Mouse (Mus musculus) liver, embryonic 13.5 days (tissue): ENCODE results near the gene Abhd11. TPM values are rescaled to one million over a fixed set of nuclear protein-coding genes. Genes with fewer than 3 reads are reported as not detected.
"Not testable (repeated sequence)": the region's sequence is repeated elsewhere in the genome, so short reads cannot be mapped to it uniquely, and the experiment has no call there.

Experiments used
- ATAC-seq: fragments of 200-750 bp; cut with Nextera tagmentation; 2 replicates; pipeline ENCODE4 v1.8.0; 2017; ENCODE audit warnings: low read depth, mild to moderate bottlenecking, moderate number of reproducible peaks, moderate library complexity
- DNase-seq: peaks from one replicate; pipeline ENCODE4 v3.0.0; 2022
- H3K27ac ChIP-seq: fragments of 300-500 bp; sonication (generic); 2 replicates; pipeline ENCODE4 v1.5.1; 2015; ENCODE audit warnings: moderate library complexity, mild to moderate bottlenecking, inconsistent platforms
- H3K27me3 ChIP-seq: fragments of 300-500 bp; sonication (generic); 2 replicates; pipeline ENCODE4 v1.6.1; 2015; ENCODE audit warnings: mild to moderate bottlenecking, inconsistent platforms
- H3K36me3 ChIP-seq: fragments of 300-500 bp; sonication (generic); 2 replicates; pipeline ENCODE4 v1.6.1; 2015; ENCODE audit warnings: mild to moderate bottlenecking, inconsistent platforms
- H3K4me1 ChIP-seq: fragments of 300-500 bp; sonication (generic); replicated peaks from 2 replicates; pipeline ENCODE4 v1.6.1; 2015; ENCODE audit warnings: inconsistent platforms
- H3K4me2 ChIP-seq: fragments of 300-500 bp; sonication (generic); 2 replicates; pipeline ENCODE4 v1.6.1; 2015; ENCODE audit warnings: inconsistent platforms, mild to moderate bottlenecking, moderate library complexity
- H3K4me3 ChIP-seq: fragments of 300-500 bp; sonication (generic); replicated peaks from 2 replicates; pipeline ENCODE4 v1.5.1; 2015; ENCODE audit warnings: mild to moderate bottlenecking, inconsistent platforms
- H3K9ac ChIP-seq: fragments of 300-500 bp; sonication (generic); 2 replicates; pipeline ENCODE4 v1.6.1; 2015; ENCODE audit warnings: mild to moderate bottlenecking, inconsistent platforms
- H3K9me3 ChIP-seq: fragments of 300-500 bp; sonication (generic); replicated peaks from 2 replicates; pipeline ENCODE4 v1.6.1; 2016; ENCODE audit warnings: inconsistent platforms
- WGBS: fragments of 180-500 bp; shearing (Covaris S2); methylation state at CpG from one replicate; pipeline ENCODE4 v1.1.7; 2015; ENCODE audit not compliant: insufficient replicate concordance; 5-methylcytosine and 5-hydroxymethylcytosine counted together
- polyA plus RNA-seq: library from polyadenylated mRNA; unstranded; fragments of >200 nt; fragmentation: Nextera tagmentation; extraction: Ambion mirVana; gene quantifications from 2 replicates; pipeline ENCODE4 v1.2.1, GENCODE M21; 2015

The Abhd11 gene
- polyA plus RNA-seq, 1 experiment from 2014 or later: 37.3 TPM

GRCm38 (mm10) chr5:135048539-135048938 is 39.6 kb downstream of the Abhd11 start:
- Histone ChIP-seq H3K27me3 (no peaks in the 10 kb centered on the region), H3K4me3 (no peak overlapping the region), H3K4me1 (no peaks in the 10 kb centered on the region), H3K4me2 (no peak overlapping the region), H3K9ac (no peak overlapping the region), H3K27ac (no peak overlapping the region), H3K36me3 (peaks cover 31% of the 10 kb centered on the region), H3K9me3 (no peaks in the 10 kb centered on the region)
- DNase-seq (no peak), ATAC-seq (no peak)
- 73% methylated on average over 5 of the region's 5 CpGs for WGBS

- not testable (repeated sequence) for H3K4me3 ChIP-seq, ATAC-seq, DNase-seq, H3K9ac ChIP-seq, H3K9me3 ChIP-seq, H3K4me2 ChIP-seq, H3K4me1 ChIP-seq, H3K27me3 ChIP-seq, H3K27ac ChIP-seq
- 71% methylated on average over 6 of the region's 6 CpGs for WGBS
- peaks cover 39% of the 10 kb centered on the region for H3K36me3 ChIP-seq
These were observed 40.3 kb downstream of the Abhd11 start for GRCm38 (mm10) chr5:135049268-135049667.

GRCm38 (mm10) chr5:135053356-135053755 is 44.4 kb downstream of the Abhd11 start:
- Histone ChIP-seq H3K27ac (no peak overlapping the region), H3K4me3 (no peak overlapping the region), H3K4me2 (no peak overlapping the region), H3K4me1 (no peaks in the 10 kb centered on the region), H3K9ac (no peak overlapping the region), H3K36me3 (peaks cover 70% of the 10 kb centered on the region), H3K9me3 (no peaks in the 10 kb centered on the region), H3K27me3 (no peaks in the 10 kb centered on the region)
- DNase-seq (no peak), ATAC-seq (no peak)
- 81% methylated on average over 12 of the region's 12 CpGs for WGBS

Other genes starting within 250 kb of the Abhd11 start
- gene Tmem270, start 102.4 kb upstream of the Abhd11 start, polyA plus RNA-seq: not detected in 2 replicates
- 246 and 259 TPM in 2 replicates for gene Cldn13, start 93.6 kb upstream of the Abhd11 start, polyA plus RNA-seq
- 10.6 and 12.2 TPM in 2 replicates for gene Mettl27, start 76.8 kb upstream of the Abhd11 start, polyA plus RNA-seq
- 0.15 and 0.32 TPM in 2 replicates for gene Cldn4, start 62.2 kb upstream of the Abhd11 start, polyA plus RNA-seq
- 0.38 and 0.74 TPM in 2 replicates for gene Cldn3, start 22.9 kb upstream of the Abhd11 start, polyA plus RNA-seq
- gene Stx1a, start 14.3 kb downstream of the Abhd11 start, polyA plus RNA-seq: 1.3 and 1.5 TPM in 2 replicates
- gene Dnajc30, start 55.0 kb downstream of the Abhd11 start, polyA plus RNA-seq: 15.2 and 16.5 TPM in 2 replicates
- gene Bud23, start 55.8 kb downstream of the Abhd11 start, polyA plus RNA-seq: 82.4 and 92.4 TPM in 2 replicates
- 0.25 and 0.47 TPM in 2 replicates for gene Vps37d, start 69.1 kb downstream of the Abhd11 start, polyA plus RNA-seq
- 8.5 and 9.5 TPM in 2 replicates for gene Mlxipl, start 80.7 kb downstream of the Abhd11 start, polyA plus RNA-seq
- gene Tbl2, start 140.5 kb downstream of the Abhd11 start, polyA plus RNA-seq: 13.1 and 13.6 TPM in 2 replicates
- gene Bcl7b, start 159.1 kb downstream of the Abhd11 start, polyA plus RNA-seq: 34.5 and 41.1 TPM in 2 replicates
- 21.4 and 23.8 TPM in 2 replicates for gene Baz1b, start 178.1 kb downstream of the Abhd11 start, polyA plus RNA-seq
- gene Fzd9, start 242.1 kb downstream of the Abhd11 start, polyA plus RNA-seq: 0.43 and 0.59 TPM in 2 replicates